Mouse (Mus musculus): ENCODE data around the gene Gm20388. TPM values are rescaled to one million over a fixed set of nuclear protein-coding genes. Genes with fewer than 3 reads are reported as not detected.

Gm20388 gene
- polyA plus RNA-seq, 1 experiment from 2014 or later = 7.4 TPM

GRCm38 (mm10) chr8:120768454-120769218, 858.0 kb downstream of the Gm20388 start:
- Histone ChIP-seq H3K36me3 (no peaks in the 10 kb centered on the region), H3K9me3 (replicated peaks) (no peaks in the 10 kb centered on the region), H3K4me3 (replicated peaks) (no peak overlapping the region), H3K27ac (no peak overlapping the region), H3K4me1 (peaks cover 4% of the 10 kb centered on the region; the same call in 1 of the 2 replicates), H3K27me3 (peaks cover 28% of the 10 kb centered on the region), H3K4me2 (no peak overlapping the region), H3K9ac (no peak overlapping the region)
- no peak for ATAC-seq (replicated peaks; ENCODE audit: low FRiP score)
- 63% methylated on average over 12 of the region's 12 CpGs for WGBS

GRCm38 (mm10) chr8:120777184-120777583, 866.5 kb downstream of the Gm20388 start:
- H3K27me3 ChIP-seq = peaks cover 46% of the 10 kb centered on the region
- no peaks in the 10 kb centered on the region for H3K4me1 ChIP-seq
- H3K27ac ChIP-seq = no peak overlapping the region
- no peak overlapping the region for H3K9ac ChIP-seq
- 94% methylated on average over 10 of the region's 10 CpGs for WGBS
- no peak overlapping the region for H3K4me3 ChIP-seq (replicated peaks)
- no peak overlapping the region for H3K4me2 ChIP-seq
- no peaks in the 10 kb centered on the region for H3K36me3 ChIP-seq
- H3K9me3 ChIP-seq (replicated peaks) = no peaks in the 10 kb centered on the region
- no peak for ATAC-seq (replicated peaks; ENCODE audit: low FRiP score)

GRCm38 (mm10) chr8:120777732-120778131, 867.1 kb downstream of the Gm20388 start:
- ATAC-seq (replicated peaks; ENCODE audit: low FRiP score) = no peak
- WGBS = 71% methylated on average over 13 of the region's 13 CpGs
- Histone ChIP-seq H3K4me3 (replicated peaks) (no peak overlapping the region), H3K9me3 (replicated peaks) (no peaks in the 10 kb centered on the region), H3K4me2 (no peak overlapping the region), H3K36me3 (no peaks in the 10 kb centered on the region), H3K9ac (no peak overlapping the region), H3K27me3 (peaks cover 43% of the 10 kb centered on the region), H3K27ac (no peak overlapping the region), H3K4me1 (no peaks in the 10 kb centered on the region)

GRCm38 (mm10) chr8:120779106-120779505, 868.5 kb downstream of the Gm20388 start:
- H3K36me3 ChIP-seq = no peaks in the 10 kb centered on the region
- 74% methylated on average over 7 of the region's 7 CpGs for WGBS
- H3K27me3 ChIP-seq = peaks cover 42% of the 10 kb centered on the region
- no peak for ATAC-seq (replicated peaks; ENCODE audit: low FRiP score)
- no peak overlapping the region for H3K4me2 ChIP-seq
- no peak overlapping the region for H3K9ac ChIP-seq
- no peak overlapping the region for H3K4me3 ChIP-seq (replicated peaks)
- H3K9me3 ChIP-seq (replicated peaks) = no peaks in the 10 kb centered on the region
- no peak overlapping the region for H3K27ac ChIP-seq
- H3K4me1 ChIP-seq = no peaks in the 10 kb centered on the region

GRCm38 (mm10) chr8:120783781-120784180, 873.1 kb downstream of the Gm20388 start:
- peaks cover 26% of the 10 kb centered on the region; the same call in 1 of the 2 replicates for H3K27me3 ChIP-seq
- ATAC-seq (replicated peaks; ENCODE audit: low FRiP score) = no peak
- no peak overlapping the region for H3K27ac ChIP-seq
- H3K4me1 ChIP-seq = no peaks in the 10 kb centered on the region
- 86% methylated on average over 4 of the region's 4 CpGs for WGBS
- no peak overlapping the region for H3K4me3 ChIP-seq (replicated peaks)
- H3K9me3 ChIP-seq (replicated peaks) = no peaks in the 10 kb centered on the region
- H3K9ac ChIP-seq = no peak overlapping the region
- H3K36me3 ChIP-seq = no peaks in the 10 kb centered on the region
- H3K4me2 ChIP-seq = no peak overlapping the region

- Histone ChIP-seq H3K4me1 (no peaks in the 10 kb centered on the region), H3K9ac (no peak overlapping the region), H3K36me3 (no peaks in the 10 kb centered on the region), H3K27ac (no peak overlapping the region), H3K4me2 (no peak overlapping the region), H3K27me3 (peaks cover 18% of the 10 kb centered on the region; the same call in 1 of the 2 replicates), H3K9me3 (replicated peaks) (no peaks in the 10 kb centered on the region), H3K4me3 (replicated peaks) (no peak overlapping the region)
- WGBS = 85% methylated on average over 4 of the region's 4 CpGs
- no peak for ATAC-seq (replicated peaks; ENCODE audit: low FRiP score)
Measured at GRCm38 (mm10) chr8:120786753-120787152, 876.1 kb downstream of the Gm20388 start.

DNA sequence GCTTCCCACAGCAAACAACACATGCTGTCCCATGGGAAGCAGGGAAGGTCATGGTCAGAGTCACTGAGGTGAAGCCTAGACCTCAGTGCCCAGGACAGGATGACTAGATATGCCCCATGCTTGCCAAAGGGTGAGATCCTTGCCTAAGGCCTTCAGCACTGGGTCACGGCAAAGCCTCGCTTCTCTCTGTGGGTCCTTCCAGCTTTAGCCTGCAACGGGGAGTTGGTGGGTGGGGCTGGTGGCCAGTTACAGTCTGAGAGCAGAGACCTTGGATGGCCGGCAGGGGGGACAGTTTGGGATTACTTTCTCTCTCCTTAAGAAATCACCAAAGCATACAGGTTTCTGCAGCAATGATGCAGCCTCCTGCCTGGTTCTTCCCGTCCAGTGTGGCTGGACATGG, 877.0 kb downstream of the Gm20388 start:
- H3K4me1 ChIP-seq = no peaks in the 10 kb centered on the region
- no peak overlapping the region for H3K4me3 ChIP-seq (replicated peaks)
- H3K36me3 ChIP-seq = no peaks in the 10 kb centered on the region
- H3K9ac ChIP-seq = no peak overlapping the region
- WGBS = 35% methylated on average over 5 of the region's 5 CpGs
- no peak overlapping the region for H3K27ac ChIP-seq
- no peak overlapping the region for H3K4me2 ChIP-seq
- 0 out of 2 replicates have a peak, but pooled peaks cover 11% of the 10 kb centered on the region for H3K27me3 ChIP-seq
- no peak for ATAC-seq (replicated peaks; ENCODE audit: low FRiP score)
- no peaks in the 10 kb centered on the region for H3K9me3 ChIP-seq (replicated peaks)

DNA sequence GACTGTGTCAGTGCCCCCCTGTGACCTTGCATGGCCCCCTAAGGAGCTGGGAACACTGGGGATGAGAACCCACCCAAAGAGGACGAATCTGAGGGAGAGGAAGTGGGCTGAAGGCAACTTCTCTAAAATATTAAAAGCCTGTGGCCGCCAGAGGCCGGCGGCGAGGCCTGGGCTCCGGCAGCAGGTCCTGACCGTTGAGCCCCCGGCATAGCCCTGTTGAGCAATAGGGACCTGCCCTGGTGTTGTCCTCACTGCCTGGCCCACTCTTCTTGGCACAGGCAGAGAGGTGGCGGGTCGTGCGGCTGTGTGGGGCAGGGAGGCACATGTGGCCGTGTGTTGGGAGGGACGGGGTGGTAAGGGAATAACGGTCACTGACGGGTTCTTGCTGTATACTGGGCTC, 882.1 kb downstream of the Gm20388 start:
- WGBS = 89% methylated on average over 15 of the region's 15 CpGs
- ATAC-seq (replicated peaks; ENCODE audit: low FRiP score) = no peak
- H3K4me1 ChIP-seq = no peaks in the 10 kb centered on the region
- no peaks in the 10 kb centered on the region for H3K9me3 ChIP-seq (replicated peaks)
- H3K27me3 ChIP-seq = 0 out of 2 replicates have a peak, but pooled peaks cover 8% of the 10 kb centered on the region
- no peak overlapping the region for H3K9ac ChIP-seq
- no peaks in the 10 kb centered on the region for H3K36me3 ChIP-seq
- no peak overlapping the region for H3K4me3 ChIP-seq (replicated peaks)
- H3K27ac ChIP-seq = no peak overlapping the region
- H3K4me2 ChIP-seq = no peak overlapping the region

DNA sequence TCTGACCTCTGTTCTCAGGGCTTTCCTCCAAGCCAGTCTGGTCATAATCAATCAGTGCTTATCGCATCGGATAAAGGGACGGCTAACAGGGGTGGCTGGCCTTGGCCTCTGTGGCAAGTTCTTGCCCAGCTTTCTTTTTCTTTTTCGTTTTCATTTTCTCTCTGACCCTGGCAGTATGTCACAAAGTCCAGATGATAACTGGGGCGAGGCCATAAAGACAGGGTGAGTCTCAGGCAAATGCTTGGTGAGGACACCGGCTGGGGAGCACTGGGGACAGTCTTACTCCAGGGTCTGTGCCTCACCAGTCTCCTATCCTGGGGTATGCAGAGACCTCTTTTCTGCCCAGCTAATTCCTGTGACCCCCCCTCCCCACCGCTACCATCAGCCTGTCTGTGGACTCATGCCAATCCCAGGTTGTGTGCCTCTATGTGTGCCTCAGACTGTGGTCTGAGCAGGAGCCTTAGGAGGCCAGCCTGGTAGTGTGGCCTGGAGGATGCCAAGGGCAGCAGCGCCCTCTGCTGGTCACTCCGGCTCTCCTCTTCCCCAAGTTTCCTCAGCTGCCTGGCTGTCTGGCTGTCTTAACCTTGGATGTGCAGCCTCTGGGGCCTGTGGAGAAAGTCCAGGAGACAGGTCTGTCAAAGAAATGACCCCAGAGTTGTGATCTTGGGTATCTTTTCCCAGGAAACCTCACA, 885.4 kb downstream of the Gm20388 start:
- Histone ChIP-seq H3K4me2 (no peak overlapping the region), H3K9ac (no peak overlapping the region), H3K27ac (no peak overlapping the region), H3K9me3 (replicated peaks) (no peaks in the 10 kb centered on the region), H3K27me3 (peaks cover 25% of the 10 kb centered on the region), H3K36me3 (no peaks in the 10 kb centered on the region), H3K4me3 (replicated peaks) (no peak overlapping the region), H3K4me1 (no peaks in the 10 kb centered on the region)
- ATAC-seq (replicated peaks; ENCODE audit: low FRiP score) = peak; percentile 71
- 49% methylated on average over 9 of the region's 9 CpGs for WGBS

- Histone ChIP-seq H3K36me3 (no peaks in the 10 kb centered on the region), H3K27me3 (peaks cover 36% of the 10 kb centered on the region), H3K27ac (no peak overlapping the region), H3K4me2 (no peak overlapping the region), H3K4me1 (no peaks in the 10 kb centered on the region), H3K9me3 (replicated peaks) (no peaks in the 10 kb centered on the region), H3K4me3 (replicated peaks) (no peak overlapping the region), H3K9ac (no peak overlapping the region)
- 78% methylated on average over 9 of the region's 9 CpGs for WGBS
- ATAC-seq (replicated peaks; ENCODE audit: low FRiP score) = no peak
Measured at GRCm38 (mm10) chr8:120797019-120797727, 886.5 kb downstream of the Gm20388 start.

GRCm38 (mm10) chr8:120800308-120800865, 889.7 kb downstream of the Gm20388 start:
- H3K9ac ChIP-seq = no peak overlapping the region
- peak overlapping the region; percentile 45 for H3K4me2 ChIP-seq
- H3K4me3 ChIP-seq (replicated peaks) = no peak overlapping the region
- no peak for ATAC-seq (replicated peaks; ENCODE audit: low FRiP score)
- no peaks in the 10 kb centered on the region for H3K9me3 ChIP-seq (replicated peaks)
- no peaks in the 10 kb centered on the region for H3K36me3 ChIP-seq
- H3K4me1 ChIP-seq = peaks cover 12% of the 10 kb centered on the region
- H3K27ac ChIP-seq = no peak overlapping the region
- WGBS = 6% methylated on average over 17 of the region's 17 CpGs
- peaks cover 47% of the 10 kb centered on the region for H3K27me3 ChIP-seq
